Mouse (Mus musculus): ENCODE measurements around the gene Tgm3. TPM values are rescaled to one million over a fixed set of nuclear protein-coding genes. Genes with fewer than 3 reads are reported as not detected.

Gene Tgm3
- polyA plus RNA-seq, 1 experiment from 2014 or later = not detected

DNA sequence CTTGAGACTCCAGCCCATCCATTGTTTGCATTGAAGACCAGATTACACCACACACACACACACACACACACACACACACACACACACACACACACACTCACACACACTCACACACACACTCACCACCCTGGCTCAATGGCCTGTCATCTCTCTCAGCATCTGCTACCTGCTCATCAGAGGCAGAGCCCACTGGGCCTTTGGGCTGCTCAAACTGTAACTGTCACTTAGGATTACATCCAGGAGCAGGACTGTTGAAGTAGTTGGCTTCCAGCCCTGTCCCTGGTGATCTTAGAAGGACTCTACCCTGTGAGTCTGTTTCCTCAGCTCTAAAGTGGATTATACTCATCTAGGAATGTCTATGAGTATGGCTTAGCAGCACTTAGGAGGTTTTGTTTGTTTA is 1.5 kb downstream of the Tgm3 start:
- H3K4me1 ChIP-seq (ENCODE audit: control insufficient read depth, insufficient read depth, low read length) = no peaks in the 10 kb centered on the region
- H3K27ac ChIP-seq (ENCODE audit: low read depth, low read length) = no peak overlapping the region
- no peak for ATAC-seq (ENCODE audit: low FRiP score)
- H3K36me3 ChIP-seq (ENCODE audit: control insufficient read depth, insufficient read depth, low read length) = no peaks in the 10 kb centered on the region
- H3K27me3 ChIP-seq (ENCODE audit: control insufficient read depth, insufficient read depth, low read length) = no peaks in the 10 kb centered on the region
- H3K4me2 ChIP-seq = no peak overlapping the region
- no peaks in the 10 kb centered on the region for H3K9me3 ChIP-seq (ENCODE audit: control insufficient read depth, low read length)
- H3K9ac ChIP-seq (ENCODE audit: low read length) = no peak overlapping the region
- H3K4me3 ChIP-seq (ENCODE audit: low read depth, low read length) = no peak overlapping the region
- DNase-seq (ENCODE audit: low spot score, missing footprints) = no peak

DNA sequence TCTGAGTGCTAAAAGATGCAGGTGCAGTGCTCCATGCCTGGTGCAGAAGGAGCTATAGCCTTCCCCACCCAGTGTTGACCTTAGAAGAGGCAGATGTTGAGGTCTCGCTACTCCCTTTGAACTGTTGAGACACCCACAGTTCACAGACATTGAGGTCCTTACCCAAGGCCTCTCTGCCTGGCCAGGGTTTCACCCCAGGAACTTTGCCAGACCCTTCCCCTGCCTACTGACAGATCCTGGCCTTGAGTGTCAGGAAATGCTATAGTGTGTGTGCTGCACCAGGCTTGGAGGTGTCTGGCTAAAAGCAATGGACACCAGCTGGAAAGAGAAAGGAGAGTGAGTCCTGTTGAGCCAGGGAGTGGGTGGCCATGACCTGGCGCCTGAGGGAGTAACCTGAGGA is 3.0 kb downstream of the Tgm3 start:
- H3K9ac ChIP-seq (ENCODE audit: low read length) = no peak overlapping the region
- H3K36me3 ChIP-seq (ENCODE audit: control insufficient read depth, insufficient read depth, low read length) = no peaks in the 10 kb centered on the region
- no peaks in the 10 kb centered on the region for H3K4me1 ChIP-seq (ENCODE audit: control insufficient read depth, insufficient read depth, low read length)
- WGBS = 84% methylated on average over 2 of the region's 2 CpGs
- DNase-seq (ENCODE audit: low spot score, missing footprints) (no peak), ATAC-seq (ENCODE audit: low FRiP score) (no peak)
- H3K27ac ChIP-seq (ENCODE audit: low read depth, low read length) = no peak overlapping the region
- no peak overlapping the region for H3K4me2 ChIP-seq
- no peak overlapping the region for H3K4me3 ChIP-seq (ENCODE audit: low read depth, low read length)
- H3K9me3 ChIP-seq (ENCODE audit: control insufficient read depth, low read length) = no peaks in the 10 kb centered on the region
- no peaks in the 10 kb centered on the region for H3K27me3 ChIP-seq (ENCODE audit: control insufficient read depth, insufficient read depth, low read length)

DNA sequence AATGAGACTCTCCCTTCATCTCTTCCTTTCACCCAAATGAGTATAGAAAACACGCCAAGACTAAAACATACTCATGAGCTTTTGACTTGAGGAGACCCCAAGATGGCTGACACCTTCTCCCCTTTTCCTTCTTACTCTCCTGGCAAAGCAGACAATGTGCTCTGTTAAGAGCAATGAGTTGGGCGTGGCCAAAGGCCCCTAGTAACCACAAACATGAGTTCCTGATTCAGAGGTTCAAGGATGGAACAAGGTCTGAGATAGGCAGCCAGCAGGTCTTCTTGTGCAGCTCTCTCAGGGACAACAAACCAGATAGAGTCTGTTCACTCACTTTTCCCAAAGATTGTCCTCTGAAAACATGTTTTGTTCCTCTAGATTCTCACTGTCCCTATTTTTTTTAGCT is 5.9 kb downstream of the Tgm3 start:
- no peak overlapping the region for H3K4me2 ChIP-seq
- no peak overlapping the region for H3K27ac ChIP-seq (ENCODE audit: low read depth, low read length)
- H3K9ac ChIP-seq (ENCODE audit: low read length) = no peak overlapping the region
- H3K4me3 ChIP-seq (ENCODE audit: low read depth, low read length) = no peak overlapping the region
- H3K27me3 ChIP-seq (ENCODE audit: control insufficient read depth, insufficient read depth, low read length) = no peaks in the 10 kb centered on the region
- ATAC-seq (ENCODE audit: low FRiP score) (no peak), DNase-seq (ENCODE audit: low spot score, missing footprints) (no peak)
- WGBS = 77% methylated on average over 2 of the region's 2 CpGs
- no peaks in the 10 kb centered on the region for H3K36me3 ChIP-seq (ENCODE audit: control insufficient read depth, insufficient read depth, low read length)
- H3K9me3 ChIP-seq (ENCODE audit: control insufficient read depth, low read length) = no peaks in the 10 kb centered on the region
- no peaks in the 10 kb centered on the region for H3K4me1 ChIP-seq (ENCODE audit: control insufficient read depth, insufficient read depth, low read length)

DNA sequence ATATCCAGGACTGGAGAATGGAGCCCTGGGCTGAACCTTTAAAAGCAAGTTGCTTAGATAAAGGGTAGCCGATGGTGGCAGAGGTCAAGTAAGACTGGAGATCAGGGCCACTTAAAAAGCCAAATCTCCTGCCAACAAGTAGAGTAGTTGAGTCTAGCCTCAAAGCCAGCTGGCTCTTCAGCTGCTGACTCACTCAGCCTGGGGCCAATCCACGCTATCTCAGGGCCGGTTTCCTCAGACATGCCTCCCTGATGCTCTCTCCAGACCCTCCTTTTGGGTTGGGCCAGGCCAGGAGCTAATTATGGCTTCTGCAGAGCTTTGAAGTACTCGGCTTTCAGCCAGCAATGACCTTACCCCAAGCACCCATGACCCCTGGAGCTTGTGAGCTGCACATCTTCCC is 15.7 kb downstream of the Tgm3 start:
- no peaks in the 10 kb centered on the region for H3K4me1 ChIP-seq (ENCODE audit: control insufficient read depth, insufficient read depth, low read length)
- WGBS = 79% methylated on average over 4 of the region's 4 CpGs
- H3K27me3 ChIP-seq (ENCODE audit: control insufficient read depth, insufficient read depth, low read length) = no peaks in the 10 kb centered on the region
- DNase-seq (ENCODE audit: low spot score, missing footprints) = no peak
- H3K9me3 ChIP-seq (ENCODE audit: control insufficient read depth, low read length) = no peaks in the 10 kb centered on the region
- no peak for ATAC-seq (ENCODE audit: low FRiP score)
- no peak overlapping the region for H3K9ac ChIP-seq (ENCODE audit: low read length)
- H3K4me2 ChIP-seq = no peak overlapping the region
- H3K27ac ChIP-seq (ENCODE audit: low read depth, low read length) = no peak overlapping the region
- no peak overlapping the region for H3K4me3 ChIP-seq (ENCODE audit: low read depth, low read length)
- H3K36me3 ChIP-seq (ENCODE audit: control insufficient read depth, insufficient read depth, low read length) = no peaks in the 10 kb centered on the region

DNA sequence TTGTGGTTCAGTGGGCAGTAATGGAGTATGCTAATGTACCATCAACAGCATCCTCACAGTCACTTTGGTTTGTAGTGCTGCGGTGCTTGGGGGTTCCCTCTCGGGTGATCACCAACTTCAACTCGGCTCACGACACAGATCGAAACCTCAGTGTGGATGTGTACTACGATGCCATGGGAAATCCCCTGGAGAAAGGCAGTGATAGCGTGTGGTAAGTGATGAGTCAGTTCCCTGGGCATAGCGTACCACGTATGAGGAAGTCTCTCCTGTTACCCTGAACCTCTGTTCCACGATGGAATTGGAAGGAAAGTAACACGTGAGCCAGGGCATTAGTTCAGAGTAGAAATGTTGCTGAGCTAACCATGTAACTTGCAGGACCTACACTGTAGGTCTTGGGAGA is 17.7 kb downstream of the Tgm3 start:
- DNase-seq (ENCODE audit: low spot score, missing footprints) = no peak
- Histone ChIP-seq H3K27ac (ENCODE audit: low read depth, low read length) (no peak overlapping the region), H3K9me3 (ENCODE audit: control insufficient read depth, low read length) (no peaks in the 10 kb centered on the region), H3K36me3 (ENCODE audit: control insufficient read depth, insufficient read depth, low read length) (no peaks in the 10 kb centered on the region), H3K4me1 (ENCODE audit: control insufficient read depth, insufficient read depth, low read length) (no peaks in the 10 kb centered on the region), H3K4me3 (ENCODE audit: low read depth, low read length) (no peak overlapping the region), H3K27me3 (ENCODE audit: control insufficient read depth, insufficient read depth, low read length) (no peaks in the 10 kb centered on the region), H3K4me2 (no peak overlapping the region), H3K9ac (ENCODE audit: low read length) (no peak overlapping the region)
- ATAC-seq (ENCODE audit: low FRiP score) = no peak
- WGBS = 90% methylated on average over 11 of the region's 11 CpGs

DNA sequence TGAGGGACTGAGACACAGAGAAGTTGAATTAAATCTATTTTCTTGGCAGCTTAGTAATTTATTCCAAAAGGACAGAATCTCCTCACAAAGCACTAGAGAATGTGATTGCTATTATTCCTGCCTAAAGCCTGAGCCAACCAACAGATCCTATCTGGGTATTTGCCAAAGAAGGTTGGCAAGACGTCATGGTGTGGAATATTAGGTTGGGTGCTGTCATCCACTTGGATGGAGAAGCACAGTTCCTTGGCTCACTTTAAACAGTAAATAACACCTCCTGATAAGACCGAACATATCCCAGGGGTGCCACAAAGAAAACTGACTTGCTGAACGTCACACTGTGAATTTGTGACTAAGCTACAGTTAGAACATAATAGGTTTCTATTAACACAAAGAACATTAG is 20.5 kb downstream of the Tgm3 start:
- H3K4me2 ChIP-seq = no peak overlapping the region
- H3K27me3 ChIP-seq (ENCODE audit: control insufficient read depth, insufficient read depth, low read length) = no peaks in the 10 kb centered on the region
- DNase-seq (ENCODE audit: low spot score, missing footprints) = no peak
- H3K4me3 ChIP-seq (ENCODE audit: low read depth, low read length) = no peak overlapping the region
- H3K27ac ChIP-seq (ENCODE audit: low read depth, low read length) = no peak overlapping the region
- WGBS = 79% methylated on average over 3 of the region's 3 CpGs
- H3K4me1 ChIP-seq (ENCODE audit: control insufficient read depth, insufficient read depth, low read length) = no peaks in the 10 kb centered on the region
- ATAC-seq (ENCODE audit: low FRiP score) = no peak
- no peak overlapping the region for H3K9ac ChIP-seq (ENCODE audit: low read length)
- H3K36me3 ChIP-seq (ENCODE audit: control insufficient read depth, insufficient read depth, low read length) = no peaks in the 10 kb centered on the region
- no peaks in the 10 kb centered on the region for H3K9me3 ChIP-seq (ENCODE audit: control insufficient read depth, low read length)

DNA sequence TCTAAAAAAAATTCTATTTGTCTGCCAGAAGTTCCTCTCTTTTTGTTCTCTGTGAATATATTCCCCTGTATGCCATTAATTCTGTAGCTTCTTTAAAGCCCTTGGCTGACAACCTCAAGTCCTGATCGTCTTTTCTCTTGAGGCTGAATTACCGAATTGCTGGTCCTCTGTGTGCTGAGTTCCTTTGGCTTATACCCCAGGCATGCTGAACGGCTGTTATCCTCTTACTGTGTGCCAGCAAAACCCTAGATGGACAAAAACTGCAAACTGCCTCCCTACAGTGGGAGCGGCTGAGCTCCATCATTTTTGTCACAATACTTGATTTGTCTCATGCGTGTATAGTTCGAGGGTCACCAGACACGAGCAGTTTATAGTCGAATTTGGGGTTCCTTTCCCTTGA is 24.7 kb downstream of the Tgm3 start:
- DNase-seq (ENCODE audit: low spot score, missing footprints) (no peak), ATAC-seq (ENCODE audit: low FRiP score) (no peak)
- Histone ChIP-seq H3K9ac (ENCODE audit: low read length) (no peak overlapping the region), H3K36me3 (ENCODE audit: control insufficient read depth, insufficient read depth, low read length) (no peaks in the 10 kb centered on the region), H3K27me3 (ENCODE audit: control insufficient read depth, insufficient read depth, low read length) (no peaks in the 10 kb centered on the region), H3K4me1 (ENCODE audit: control insufficient read depth, insufficient read depth, low read length) (no peaks in the 10 kb centered on the region), H3K4me2 (no peak overlapping the region), H3K9me3 (ENCODE audit: control insufficient read depth, low read length) (no peaks in the 10 kb centered on the region), H3K4me3 (ENCODE audit: low read depth, low read length) (no peak overlapping the region), H3K27ac (ENCODE audit: low read depth, low read length) (no peak overlapping the region)
- 75% methylated on average over 8 of the region's 8 CpGs for WGBS

DNA sequence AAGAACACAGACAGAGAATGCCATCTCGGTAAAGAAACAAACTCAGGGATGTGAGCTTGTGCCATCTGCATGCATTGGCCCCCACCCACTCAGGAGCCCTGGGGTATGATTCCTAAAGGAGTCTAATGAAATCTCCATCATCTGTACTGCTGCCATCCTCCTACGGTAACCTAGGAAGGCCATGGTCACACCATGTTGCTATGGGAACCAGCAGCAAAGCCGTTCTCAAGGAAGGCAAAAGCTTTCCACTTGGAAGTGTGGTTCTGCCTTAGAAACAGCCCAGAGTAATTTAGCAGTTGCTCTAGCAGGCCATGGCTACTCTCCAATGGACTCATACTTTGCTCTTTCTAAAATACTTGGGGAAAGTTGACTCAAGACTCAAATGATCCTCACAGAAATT is 26.8 kb downstream of the Tgm3 start:
- WGBS = 63% methylated on average over 3 of the region's 3 CpGs
- DNase-seq (ENCODE audit: low spot score, missing footprints) = no peak

DNA sequence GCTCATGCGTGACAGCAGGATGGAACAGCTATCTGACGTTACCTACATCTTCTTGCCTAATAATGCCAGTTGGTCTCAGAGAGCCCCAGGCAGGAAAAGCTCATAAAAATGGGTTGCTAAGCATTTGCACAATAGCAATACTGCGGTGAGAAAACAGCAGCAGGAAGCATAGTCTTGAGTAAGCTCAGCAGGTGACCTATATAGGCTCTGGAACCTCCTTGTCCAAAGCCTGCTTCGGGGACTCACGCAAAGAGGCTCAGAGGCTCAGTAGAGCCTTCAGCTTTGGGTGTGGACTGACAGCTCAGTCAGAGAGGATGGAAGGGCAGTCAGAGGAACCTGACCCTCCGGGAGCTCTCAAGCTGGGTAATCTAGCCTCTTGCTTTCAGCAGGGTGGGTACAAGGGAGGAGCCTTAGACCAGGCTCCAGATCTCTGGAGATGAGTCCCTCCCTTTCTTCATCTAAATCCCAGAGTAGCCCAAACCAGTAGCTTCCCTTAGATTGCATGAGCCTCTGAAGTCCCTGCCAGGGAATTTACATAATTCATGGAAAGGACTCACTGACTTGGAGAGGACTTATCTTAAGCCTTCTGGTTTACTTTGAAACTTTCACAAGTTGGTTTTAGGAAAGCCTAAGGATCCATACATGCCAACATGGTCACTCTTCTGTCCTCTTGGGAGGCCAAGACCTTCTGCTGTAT is 28.2 kb downstream of the Tgm3 start:
- no peak for DNase-seq (ENCODE audit: low spot score, missing footprints)
- no peaks in the 10 kb centered on the region for H3K27me3 ChIP-seq (ENCODE audit: control insufficient read depth, insufficient read depth, low read length)
- H3K27ac ChIP-seq (ENCODE audit: low read depth, low read length) = no peak overlapping the region
- no peaks in the 10 kb centered on the region for H3K36me3 ChIP-seq (ENCODE audit: control insufficient read depth, insufficient read depth, low read length)
- H3K9ac ChIP-seq (ENCODE audit: low read length) = no peak overlapping the region
- no peaks in the 10 kb centered on the region for H3K9me3 ChIP-seq (ENCODE audit: control insufficient read depth, low read length)
- 78% methylated on average over 6 of the region's 6 CpGs for WGBS
- no peaks in the 10 kb centered on the region for H3K4me1 ChIP-seq (ENCODE audit: control insufficient read depth, insufficient read depth, low read length)
- no peak overlapping the region for H3K4me2 ChIP-seq
- H3K4me3 ChIP-seq (ENCODE audit: low read depth, low read length) = no peak overlapping the region
- no peak for ATAC-seq (ENCODE audit: low FRiP score)

More for the DNA sequence above, 26.8 kb downstream of the Tgm3 start:
- Histone ChIP-seq H3K9ac (ENCODE audit: low read length) (no peak overlapping the region), H3K4me1 (ENCODE audit: control insufficient read depth, insufficient read depth, low read length) (no peaks in the 10 kb centered on the region), H3K4me3 (ENCODE audit: low read depth, low read length) (no peak overlapping the region), H3K27ac (ENCODE audit: low read depth, low read length) (no peak overlapping the region), H3K4me2 (no peak overlapping the region), H3K27me3 (ENCODE audit: control insufficient read depth, insufficient read depth, low read length) (no peaks in the 10 kb centered on the region), H3K36me3 (ENCODE audit: control insufficient read depth, insufficient read depth, low read length) (no peaks in the 10 kb centered on the region), H3K9me3 (ENCODE audit: control insufficient read depth, low read length) (no peaks in the 10 kb centered on the region)
- ATAC-seq (ENCODE audit: low FRiP score) = no peak

Measured in midbrain, embryonic 11.5 days (tissue).